Mouse (Mus musculus) adipocyte (in vitro differentiated cells): ENCODE results near the gene Lgals2.
"Not testable (repeated sequence)": the region's sequence is repeated elsewhere in the genome, so short reads cannot be mapped to it uniquely, and the experiment has no call there.

Experiments used
- DNase-seq: peaks from one replicate; pipeline ENCODE4 v3.0.0-alpha.2; 2016; ENCODE audit warnings: low spot score

Lgals2 gene

DNA sequence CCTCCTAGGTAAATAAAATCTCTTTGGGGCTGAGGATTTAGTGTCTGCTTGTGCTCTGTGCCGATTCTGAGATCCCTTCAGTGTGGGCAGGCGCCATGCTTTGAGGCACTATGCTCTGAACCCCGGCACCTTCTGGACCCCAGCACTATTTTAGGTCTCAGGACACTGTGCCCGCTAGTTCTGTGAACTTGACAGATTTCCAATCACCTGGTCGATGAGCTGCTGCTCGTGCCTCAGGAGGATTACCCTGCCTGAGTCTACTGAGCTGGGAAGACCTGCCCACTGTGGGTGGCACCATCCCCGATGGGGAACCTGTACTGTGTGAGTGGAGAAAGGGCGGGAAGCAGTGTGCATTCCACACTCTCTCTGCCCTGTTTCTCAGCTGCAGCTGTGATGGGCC lies 19.7 kb upstream of the Lgals2 start:
- DNase-seq: no peak

DNA sequence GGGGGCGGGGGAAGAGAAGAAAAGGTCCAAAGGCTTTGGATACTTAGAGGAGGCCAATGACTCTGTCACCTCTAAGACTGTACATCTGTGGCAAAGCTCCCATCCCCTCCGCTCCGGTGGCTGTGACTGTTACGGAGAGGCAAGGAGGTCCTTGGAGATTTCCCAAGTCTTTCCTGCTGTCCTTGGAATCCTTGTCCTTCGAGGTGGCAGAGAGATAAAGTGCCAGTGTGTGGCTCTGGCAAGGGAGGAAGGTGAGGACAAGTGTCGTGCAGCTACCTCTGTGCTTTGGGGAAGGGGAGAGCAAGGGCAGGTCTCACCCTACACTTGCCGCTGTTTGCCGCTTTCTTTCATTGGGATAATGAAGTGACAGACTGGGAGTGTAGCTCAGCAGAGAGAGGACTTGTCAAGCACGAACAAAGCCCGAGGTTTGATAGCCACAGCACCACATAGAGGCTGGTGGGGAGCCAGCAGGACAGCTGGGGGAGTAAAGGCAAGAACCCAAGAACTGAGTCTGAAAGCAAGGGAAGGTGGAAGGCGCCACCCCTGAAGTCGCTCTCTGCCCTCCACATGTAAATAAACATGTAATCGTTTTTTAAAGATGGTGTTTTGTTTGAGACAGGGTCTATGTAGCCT lies 18.6 kb upstream of the Lgals2 start:
- no peak for DNase-seq

- DNase-seq: no peak
These were observed 16.8 kb upstream of the Lgals2 start for GRCm38 (mm10) chr15:78872021-78872608.

DNA sequence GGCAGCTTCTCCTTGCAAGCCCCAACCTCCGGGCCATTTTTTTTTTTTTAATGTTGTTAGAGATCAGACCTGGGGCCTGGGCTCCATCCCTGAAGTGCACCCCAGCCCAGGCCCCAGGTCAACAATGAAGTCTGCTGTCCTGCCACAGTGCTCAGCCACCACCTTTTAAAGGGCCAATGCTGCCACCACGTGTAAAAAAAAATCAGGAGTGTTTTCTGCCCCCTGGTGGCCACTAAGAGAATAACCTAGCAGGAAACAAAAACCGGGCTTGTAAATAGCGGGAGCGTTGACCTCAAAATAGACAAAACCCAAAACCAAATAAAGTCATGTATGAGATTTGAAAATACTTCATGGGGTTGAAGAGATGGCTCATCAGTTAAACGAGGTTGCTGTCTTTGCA lies 14.4 kb upstream of the Lgals2 start:
- DNase-seq: peak; percentile 71

DNA sequence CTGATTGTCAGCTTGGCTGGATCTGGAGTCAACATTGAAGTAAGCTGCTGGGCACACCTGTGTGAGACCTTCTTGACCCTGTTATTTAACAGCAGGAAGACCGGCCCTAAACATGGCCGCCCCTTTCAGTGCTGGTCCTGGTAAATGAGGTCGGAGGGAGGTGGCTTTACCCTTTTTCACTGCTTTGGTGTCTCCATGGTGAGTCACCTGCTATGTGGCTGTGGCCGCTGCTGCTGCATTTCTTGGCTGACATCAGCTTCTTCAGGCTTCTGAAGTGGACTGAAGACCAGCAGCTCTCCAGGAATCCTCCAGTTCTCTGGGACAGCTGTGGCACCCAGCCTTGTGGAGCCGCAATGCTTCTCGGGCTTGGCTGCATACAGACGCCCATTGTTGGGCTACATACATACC lies 13.5 kb upstream of the Lgals2 start:
- DNase-seq: no peak

DNA sequence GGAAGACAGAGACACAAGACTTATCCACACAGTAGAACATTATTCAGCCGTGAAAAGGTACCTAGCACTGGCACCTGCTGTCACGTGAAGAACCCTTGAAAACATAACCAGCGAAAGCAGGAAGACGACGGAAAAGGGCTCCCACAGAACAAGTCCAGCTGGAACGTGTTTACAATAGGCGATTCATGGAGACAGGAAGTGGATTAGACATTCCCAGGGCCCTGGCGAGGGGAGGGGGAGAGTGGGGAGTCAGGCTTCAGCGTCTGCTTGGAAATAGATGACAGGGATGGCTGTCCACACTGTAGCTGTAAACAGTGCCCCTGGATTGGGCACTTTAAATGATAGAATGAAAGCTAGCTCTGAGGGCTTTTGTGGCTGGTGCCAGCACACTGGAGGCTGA lies 13.1 kb upstream of the Lgals2 start:
- no peak for DNase-seq

DNA sequence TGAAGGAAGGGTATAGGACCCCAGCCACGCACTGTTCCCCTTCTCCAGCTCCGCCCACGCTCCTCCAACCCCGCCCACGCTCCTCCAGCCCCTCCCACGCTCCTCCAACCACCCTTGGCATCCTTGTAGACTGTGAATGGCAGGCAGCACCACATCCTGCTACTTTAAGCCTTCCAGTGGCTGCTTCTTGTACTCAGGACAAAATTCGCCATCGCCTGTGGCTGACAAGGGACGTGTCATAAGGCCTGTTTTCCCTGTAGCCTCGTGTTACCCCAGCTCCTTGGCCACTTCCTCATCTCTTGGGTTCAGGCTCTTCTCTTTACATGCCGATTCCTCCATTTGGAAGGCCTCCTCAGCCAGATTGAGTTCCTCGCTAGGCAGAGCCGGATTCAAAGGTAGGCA lies 8.5 kb upstream of the Lgals2 start:
- no peak for DNase-seq

DNA sequence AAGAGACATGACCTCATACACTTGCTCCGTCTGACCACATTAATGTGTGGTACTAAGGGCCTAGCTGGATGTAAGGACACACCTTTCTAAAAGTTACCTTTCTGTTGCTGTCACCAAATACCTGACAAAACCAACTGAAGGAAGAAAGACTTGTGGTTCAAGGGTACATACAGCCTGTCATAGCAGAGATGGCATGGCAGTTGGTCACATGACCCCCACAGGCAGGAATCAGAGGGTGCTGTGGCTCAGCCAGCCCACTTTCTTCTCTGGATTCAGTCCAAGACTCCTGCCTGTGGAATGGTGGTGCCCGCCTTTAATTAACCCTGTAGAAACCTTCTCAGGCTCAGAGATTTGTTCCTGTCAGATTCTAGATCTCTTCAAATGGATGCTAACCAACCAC lies 7.8 kb upstream of the Lgals2 start:
- DNase-seq: no peak

DNA sequence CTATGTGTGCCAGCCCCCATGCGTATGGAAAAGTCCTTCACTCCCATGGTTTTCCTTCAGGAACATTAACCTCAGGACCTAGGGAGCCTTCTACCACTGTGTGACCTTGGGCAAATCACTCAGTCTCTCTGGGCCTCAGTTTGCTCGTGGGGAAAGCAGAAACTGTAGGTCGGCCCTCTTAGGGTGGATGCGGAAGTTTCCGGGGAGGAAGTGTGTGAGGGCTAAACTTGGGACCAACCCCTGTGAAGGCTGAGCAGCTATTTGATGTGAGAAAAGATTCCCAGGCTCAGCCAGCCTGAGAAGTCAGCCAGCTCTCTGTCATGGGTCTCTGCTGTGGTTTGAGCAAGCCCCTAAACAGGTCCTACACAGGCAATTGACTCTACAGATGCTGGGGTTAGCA lies 7.0 kb upstream of the Lgals2 start:
- no peak for DNase-seq

- DNase-seq: no peak
These were observed 4.4 kb upstream of the Lgals2 start for GRCm38 (mm10) chr15:78859714-78860113.

- DNase-seq: no peak
These were observed 4.0 kb upstream of the Lgals2 start for GRCm38 (mm10) chr15:78859311-78859710.

- DNase-seq: peak; percentile 91
These were observed 1.7 kb upstream of the Lgals2 start for GRCm38 (mm10) chr15:78857009-78857408.

GRCm38 (mm10) chr15:78851505-78852153 lies 3.7 kb downstream of the Lgals2 start:
- peak; percentile 92 for DNase-seq

GRCm38 (mm10) chr15:78850944-78851343 lies 4.4 kb downstream of the Lgals2 start:
- no peak for DNase-seq

DNA sequence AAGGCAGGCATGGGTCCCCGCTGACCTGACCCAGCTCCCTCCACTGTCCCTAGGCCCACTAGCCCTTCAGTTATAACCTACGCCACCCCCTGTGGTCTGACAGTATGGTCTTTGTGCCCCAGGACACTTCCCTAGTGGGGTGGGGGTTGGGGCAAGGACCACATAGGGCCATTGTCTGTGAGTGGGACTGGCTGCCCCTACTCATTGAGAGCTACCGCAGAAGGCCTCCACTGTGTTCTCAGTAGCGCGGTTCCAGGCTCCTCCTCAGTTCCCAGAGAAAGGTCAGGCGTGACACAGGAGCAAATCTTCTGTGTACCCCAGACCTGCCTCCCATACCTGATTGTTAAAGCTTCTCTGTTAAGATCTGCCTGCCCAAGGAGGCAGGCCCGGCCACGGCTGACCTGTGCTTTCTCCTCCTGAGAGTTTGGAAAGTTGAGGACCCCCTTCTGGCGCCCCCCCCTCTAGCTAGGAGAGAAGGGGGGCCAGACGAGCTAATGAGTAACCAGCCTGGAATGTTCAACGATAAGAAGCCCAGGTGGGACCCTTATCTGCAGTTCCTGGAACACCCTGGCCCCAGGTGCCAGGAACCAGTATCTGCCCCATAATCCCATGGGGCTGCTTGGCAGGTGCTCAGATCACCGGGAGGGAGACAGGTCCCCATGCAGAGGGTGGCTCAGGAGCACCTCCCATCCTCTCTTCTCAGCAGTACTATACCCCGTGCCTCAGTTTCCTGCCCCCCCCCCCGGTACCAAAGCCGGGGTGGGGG lies 5.1 kb downstream of the Lgals2 start:
- DNase-seq: no peak

GRCm38 (mm10) chr15:78849485-78849884 lies 5.8 kb downstream of the Lgals2 start:
- DNase-seq: no peak

DNA sequence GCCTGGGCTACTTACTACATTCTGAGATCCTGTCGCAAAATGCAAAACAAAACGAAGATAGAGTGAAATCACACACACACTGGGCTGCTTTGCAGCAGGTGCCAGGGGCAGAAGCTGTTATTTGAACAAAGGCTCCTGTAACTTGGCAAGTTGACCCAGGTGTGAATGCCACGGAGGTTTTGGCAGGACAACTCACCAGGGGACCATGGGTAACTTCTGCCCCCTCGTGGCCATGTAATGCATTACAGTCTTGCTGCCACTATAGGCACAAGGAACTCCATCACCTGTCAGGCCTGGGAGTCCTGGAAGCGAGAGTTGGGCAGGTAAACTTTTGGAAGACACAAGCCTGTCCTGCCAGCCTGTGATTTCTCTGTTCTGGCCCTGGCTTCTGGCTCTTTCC lies 6.9 kb downstream of the Lgals2 start:
- peak; percentile 78 for DNase-seq

GRCm38 (mm10) chr15:78846805-78847204 lies 8.5 kb downstream of the Lgals2 start:
- DNase-seq: not testable (repeated sequence)

- no peak for DNase-seq
These were observed 9.0 kb downstream of the Lgals2 start for GRCm38 (mm10) chr15:78846352-78846751.

DNA sequence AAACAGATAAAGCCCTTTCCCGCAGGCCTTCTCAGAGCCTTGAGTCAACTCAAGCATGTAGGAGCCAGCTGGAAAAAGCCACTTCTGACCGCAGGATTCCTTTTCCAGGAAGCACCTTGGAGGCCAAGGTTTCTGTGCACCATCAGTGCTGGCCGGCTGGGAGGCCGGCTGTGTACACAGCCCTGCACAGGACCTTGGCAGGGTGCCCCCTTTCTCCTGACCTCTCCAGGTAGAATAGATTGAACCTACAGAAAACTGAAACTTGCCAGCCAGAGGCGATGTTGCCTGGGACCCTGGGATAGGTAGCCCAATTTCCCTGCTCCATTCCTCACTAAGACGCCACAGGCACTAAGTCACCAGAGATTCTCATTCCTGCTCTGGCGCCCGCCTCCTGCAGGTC lies 9.5 kb downstream of the Lgals2 start:
- DNase-seq: no peak

GRCm38 (mm10) chr15:78845321-78845720 lies 10.0 kb downstream of the Lgals2 start:
- DNase-seq: no peak

GRCm38 (mm10) chr15:78844791-78845190 lies 10.5 kb downstream of the Lgals2 start:
- peak; percentile 51 for DNase-seq
